Mouse (Mus musculus) kidney, embryonic 16.5 days (tissue): ENCODE measurements around the gene Folr2. TPM values are rescaled to one million over a fixed set of nuclear protein-coding genes. Genes with fewer than 3 reads are reported as not detected.

Experiments used
- ATAC-seq: fragments of 200-750 bp; cut with Nextera tagmentation; 2 replicates; pipeline ENCODE4 v1.8.0; 2017; ENCODE audit warnings: moderate TSS enrichment; ENCODE audit not compliant: low FRiP score, low TSS enrichment
- H3K27ac ChIP-seq: fragments of 300-500 bp; sonication (generic); 2 replicates; pipeline ENCODE4 v1.5.1; 2014; ENCODE audit warnings: low read length
- H3K27me3 ChIP-seq: fragments of 300-500 bp; sonication (generic); 2 replicates; pipeline ENCODE4 v1.6.1; 2014; ENCODE audit warnings: low read length, control low read depth, mixed read lengths; ENCODE audit not compliant: insufficient read depth
- H3K36me3 ChIP-seq: fragments of 300-500 bp; sonication (generic); 2 replicates; pipeline ENCODE4 v1.6.1; 2014; ENCODE audit warnings: low read length, control low read depth, mixed read lengths; ENCODE audit not compliant: insufficient read depth
- H3K4me1 ChIP-seq: fragments of 300-500 bp; sonication (generic); 2 replicates; pipeline ENCODE4 v1.6.1; 2014; ENCODE audit warnings: low read length, control low read depth, mixed read lengths; ENCODE audit not compliant: insufficient read depth
- H3K4me2 ChIP-seq: fragments of 300-500 bp; sonication (generic); replicated peaks from 2 replicates; pipeline ENCODE4 v1.6.1; 2014; ENCODE audit warnings: low read depth, low read length
- H3K4me3 ChIP-seq: fragments of 300-500 bp; sonication (generic); 2 replicates; pipeline ENCODE4 v1.5.1; 2014; ENCODE audit warnings: mild to moderate bottlenecking, low read length
- H3K9ac ChIP-seq: fragments of 300-500 bp; sonication (generic); replicated peaks from 2 replicates; pipeline ENCODE4 v1.6.1; 2014; ENCODE audit warnings: low read length
- H3K9me3 ChIP-seq: fragments of 300-500 bp; sonication (generic); 2 replicates; pipeline ENCODE4 v1.6.1; 2016; ENCODE audit warnings: low read length, control low read depth
- WGBS: fragments of 180-500 bp; shearing (Covaris S2); extraction: QIAGEN DNeasy Blood & Tissue Kit; methylation state at CpG from one replicate; pipeline ENCODE4 v1.1.7; 2014; 5-methylcytosine and 5-hydroxymethylcytosine counted together
- polyA plus RNA-seq: library from polyadenylated mRNA; unstranded; fragments of >200 nt; fragmentation: Nextera tagmentation; extraction: Ambion mirVana; gene quantifications from 2 replicates; pipeline ENCODE4 v1.2.1, GENCODE M21; 2015

The Folr2 gene
- polyA plus RNA-seq, 1 experiment from 2014 or later, result 1.3 TPM

DNA sequence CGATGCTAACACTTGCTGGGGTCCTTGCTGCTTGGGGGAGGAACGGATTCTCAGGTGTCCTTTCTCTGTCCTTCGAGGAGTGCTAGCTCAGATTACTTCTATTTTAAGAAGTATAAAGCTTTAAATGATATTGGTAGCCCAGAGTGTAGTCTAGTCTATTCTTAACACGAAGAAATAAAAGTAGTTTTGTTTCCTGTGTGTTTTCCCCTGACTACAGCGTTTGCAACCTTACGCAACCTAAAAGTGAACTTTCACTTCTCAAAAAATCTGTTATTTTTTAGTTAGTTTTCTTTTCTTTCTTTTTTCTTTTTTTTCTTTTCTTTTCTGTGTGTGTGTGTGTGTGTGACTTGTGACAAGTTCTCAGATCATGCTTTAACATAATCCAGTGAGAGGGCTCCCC, 5.3 kb downstream of the Folr2 start:
- ATAC-seq, result no peak
- Histone ChIP-seq H3K27ac (no peak overlapping the region), H3K36me3 (no peaks in the 10 kb centered on the region), H3K4me3 (no peak overlapping the region), H3K4me1 (no peaks in the 10 kb centered on the region), H3K4me2 (no peak overlapping the region), H3K9me3 (no peaks in the 10 kb centered on the region), H3K9ac (no peak overlapping the region), H3K27me3 (no peaks in the 10 kb centered on the region)
- 70% methylated on average over 6 of the region's 6 CpGs for WGBS

- no peak for ATAC-seq
- Histone ChIP-seq H3K27ac (no peak overlapping the region), H3K36me3 (no peaks in the 10 kb centered on the region), H3K4me3 (no peak overlapping the region), H3K4me2 (no peak overlapping the region), H3K9ac (no peak overlapping the region), H3K27me3 (no peaks in the 10 kb centered on the region), H3K9me3 (no peaks in the 10 kb centered on the region), H3K4me1 (no peaks in the 10 kb centered on the region)
- 88% methylated on average over 1 of the region's 1 CpGs for WGBS
Measured at GRCm38 (mm10) chr7:101847934-101848333, 9.1 kb downstream of the Folr2 start.

DNA sequence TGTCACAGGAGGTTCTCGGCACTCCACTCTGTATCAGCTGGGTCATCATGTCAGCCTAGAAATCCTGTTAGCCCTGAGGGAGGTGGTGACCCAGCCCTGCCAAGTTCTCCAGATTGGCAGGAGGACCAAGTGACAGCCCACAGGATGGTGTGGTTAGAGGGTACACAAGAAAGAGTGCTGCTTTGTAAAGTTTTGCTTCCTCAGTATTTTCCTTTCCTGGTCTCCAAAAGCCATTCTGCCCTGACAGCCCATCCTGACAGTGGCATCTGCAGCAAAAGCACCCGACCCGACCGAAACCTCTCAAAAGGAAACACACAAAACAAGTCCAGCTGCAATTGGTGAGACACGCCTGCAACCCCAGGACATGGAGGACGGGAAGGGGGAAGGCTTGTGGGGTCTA, 12.8 kb downstream of the Folr2 start:
- Histone ChIP-seq H3K4me1 (peaks cover under 1% of the 10 kb centered on the region; the same call in 1 of the 2 replicates), H3K4me3 (no peak overlapping the region), H3K27me3 (no peaks in the 10 kb centered on the region), H3K27ac (no peak overlapping the region), H3K9me3 (no peaks in the 10 kb centered on the region), H3K9ac (no peak overlapping the region), H3K4me2 (no peak overlapping the region), H3K36me3 (no peaks in the 10 kb centered on the region)
- 63% methylated on average over 6 of the region's 6 CpGs for WGBS
- no peak for ATAC-seq

GRCm38 (mm10) chr7:101837606-101838471, 19.2 kb downstream of the Folr2 start, which contains the start of gene Inppl1:
Gene Inppl1 (minus strand): TSS chr7:101838229.
- WGBS, result under 1% methylated on average over 64 of the region's 64 CpGs
- Histone ChIP-seq H3K4me3 (peak within 1 kb of the TSS; percentile 88), H3K27me3 (no peaks in the 10 kb centered on the region), H3K36me3 (peaks cover 13% of the 10 kb centered on the region), H3K4me2 (peak within 1 kb of the TSS; percentile 73), H3K9me3 (no peaks in the 10 kb centered on the region), H3K27ac (peak within 1 kb of the TSS; percentile 98), H3K9ac (peak within 1 kb of the TSS; percentile 98), H3K4me1 (peaks cover 28% of the 10 kb centered on the region)
- ATAC-seq, result peak; percentile 93

- Histone ChIP-seq H3K4me3 (peak overlapping the region; percentile 88), H3K4me2 (peak overlapping the region; percentile 73), H3K9ac (peak overlapping the region; percentile 98), H3K27me3 (no peaks in the 10 kb centered on the region), H3K9me3 (no peaks in the 10 kb centered on the region), H3K4me1 (peaks cover 28% of the 10 kb centered on the region), H3K36me3 (peaks cover 20% of the 10 kb centered on the region), H3K27ac (peak overlapping the region; percentile 98)
- ATAC-seq, result peak; percentile 1; the same call in 1 of the 2 replicates
- WGBS, result under 1% methylated on average over 20 of the region's 20 CpGs
Measured at GRCm38 (mm10) chr7:101837154-101837605, 19.8 kb downstream of the Folr2 start.

- Histone ChIP-seq H3K27ac (peak overlapping the region; percentile 98), H3K4me1 (peaks cover 28% of the 10 kb centered on the region), H3K27me3 (no peaks in the 10 kb centered on the region), H3K4me2 (peak overlapping the region; percentile 73), H3K9me3 (no peaks in the 10 kb centered on the region), H3K36me3 (peaks cover 26% of the 10 kb centered on the region), H3K4me3 (peak overlapping the region; percentile 88), H3K9ac (peak overlapping the region; percentile 98)
- WGBS, result under 1% methylated on average over 63 of the region's 63 CpGs
- peak; percentile 60; the same call in 1 of the 2 replicates for ATAC-seq
Measured at GRCm38 (mm10) chr7:101836271-101837153, 20.5 kb downstream of the Folr2 start.

DNA sequence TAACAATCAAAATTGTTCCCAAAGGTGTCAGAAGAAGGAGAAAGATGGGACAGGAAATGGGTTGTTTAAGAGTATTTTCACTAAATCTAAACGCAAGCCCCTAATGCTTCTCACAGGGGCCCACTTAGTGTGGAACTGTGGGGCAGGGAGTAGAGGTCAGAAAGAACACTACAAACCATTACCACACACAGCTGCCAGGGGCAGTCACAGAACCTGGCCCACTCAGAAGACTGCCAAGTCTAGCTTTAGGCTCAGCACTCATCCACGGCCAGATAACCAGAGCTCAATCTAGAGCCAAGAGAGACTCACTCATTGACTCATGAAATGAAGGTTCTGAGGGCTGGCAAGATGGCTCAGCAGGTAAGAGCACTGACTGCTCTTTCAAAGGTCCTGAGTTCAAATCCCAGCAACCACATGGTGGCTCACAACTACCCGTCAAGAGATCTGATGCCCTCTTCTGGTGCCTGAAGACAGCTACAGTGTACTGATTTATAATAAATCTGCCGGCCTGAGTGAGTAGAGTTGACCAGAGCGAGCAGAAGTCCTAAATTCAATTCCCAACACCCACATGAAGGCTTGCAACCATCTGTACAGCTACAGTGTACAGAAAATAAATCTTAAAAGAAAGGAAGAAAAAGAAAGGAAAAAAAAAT, 21.4 kb downstream of the Folr2 start:
- H3K9me3 ChIP-seq, result no peaks in the 10 kb centered on the region
- peak overlapping the region; percentile 98 for H3K27ac ChIP-seq
- H3K27me3 ChIP-seq, result no peaks in the 10 kb centered on the region
- peak overlapping the region; percentile 88 for H3K4me3 ChIP-seq
- 27% methylated on average over 5 of the region's 5 CpGs for WGBS
- peak overlapping the region; percentile 98 for H3K9ac ChIP-seq
- no peak for ATAC-seq
- peak overlapping the region; percentile 73 for H3K4me2 ChIP-seq
- H3K4me1 ChIP-seq, result peaks cover 28% of the 10 kb centered on the region
- peaks cover 35% of the 10 kb centered on the region for H3K36me3 ChIP-seq

GRCm38 (mm10) chr7:101834903-101835302, 22.1 kb downstream of the Folr2 start:
- ATAC-seq, result no peak
- peak overlapping the region; percentile 36; the same call in 1 of the 2 replicates for H3K9ac ChIP-seq
- H3K36me3 ChIP-seq, result peaks cover 42% of the 10 kb centered on the region
- 62% methylated on average over 3 of the region's 3 CpGs for WGBS
- H3K4me2 ChIP-seq, result peak overlapping the region; percentile 73
- H3K4me1 ChIP-seq, result peaks cover 28% of the 10 kb centered on the region
- no peak overlapping the region for H3K27ac ChIP-seq
- no peaks in the 10 kb centered on the region for H3K27me3 ChIP-seq
- peak overlapping the region; percentile 88; the same call in 1 of the 2 replicates for H3K4me3 ChIP-seq
- H3K9me3 ChIP-seq, result no peaks in the 10 kb centered on the region

DNA sequence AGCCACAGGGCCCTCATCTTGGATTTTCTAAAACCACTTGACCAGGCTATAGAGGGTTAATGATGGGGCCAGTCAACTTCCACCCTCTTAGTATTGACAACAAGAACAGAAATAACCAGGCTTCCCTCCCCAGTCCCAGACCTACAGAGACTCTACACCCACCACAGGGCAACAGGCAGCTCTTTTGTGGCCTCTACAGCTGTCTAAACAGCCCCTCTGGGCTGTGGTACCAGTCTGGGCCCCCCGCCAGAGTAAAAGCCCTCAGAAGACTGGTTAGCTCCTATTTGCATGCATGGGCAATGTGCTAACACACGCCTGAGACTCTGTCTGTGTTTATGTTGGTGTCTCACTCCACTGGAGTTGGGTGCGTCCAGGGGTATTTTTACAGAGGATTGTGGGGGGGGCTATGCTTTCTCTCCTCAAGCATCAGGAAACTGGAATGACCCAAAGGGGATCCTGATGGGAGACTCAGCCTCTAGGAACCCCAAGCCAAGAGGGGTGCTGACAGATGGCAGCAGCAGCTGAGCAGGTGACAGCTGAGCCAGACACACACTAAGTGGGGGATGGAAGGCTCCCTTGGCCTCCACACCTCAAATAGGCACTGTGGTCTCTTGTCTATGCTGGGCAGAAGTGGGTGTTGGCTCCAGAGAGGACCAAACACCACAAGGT, 22.9 kb downstream of the Folr2 start:
- 53% methylated on average over 3 of the region's 3 CpGs for WGBS
- Histone ChIP-seq H3K4me1 (peaks cover 26% of the 10 kb centered on the region), H3K27ac (no peak overlapping the region), H3K36me3 (peaks cover 51% of the 10 kb centered on the region), H3K4me2 (no peak overlapping the region), H3K27me3 (no peaks in the 10 kb centered on the region), H3K4me3 (0 out of 2 replicates have a peak overlapping the region, but pooled peaks have one; percentile 88), H3K9ac (no peak overlapping the region), H3K9me3 (no peaks in the 10 kb centered on the region)
- ATAC-seq, result no peak
